Mouse (Mus musculus) cerebellum, postnatal 25 days (tissue): ENCODE results near the gene Nr6a1.

ENCODE experiments used
- DNase-seq, 2 experiments: peaks; one replicate each; pipeline ENCODE4 v3.0.0; 2021; ENCODE audit warnings: mixed read lengths in 2 of 2

Gene Nr6a1

GRCm38 (mm10) chr2:38936721-38937378, 9.4 kb upstream of the Nr6a1 start:
- DNase-seq = no peak

DNA sequence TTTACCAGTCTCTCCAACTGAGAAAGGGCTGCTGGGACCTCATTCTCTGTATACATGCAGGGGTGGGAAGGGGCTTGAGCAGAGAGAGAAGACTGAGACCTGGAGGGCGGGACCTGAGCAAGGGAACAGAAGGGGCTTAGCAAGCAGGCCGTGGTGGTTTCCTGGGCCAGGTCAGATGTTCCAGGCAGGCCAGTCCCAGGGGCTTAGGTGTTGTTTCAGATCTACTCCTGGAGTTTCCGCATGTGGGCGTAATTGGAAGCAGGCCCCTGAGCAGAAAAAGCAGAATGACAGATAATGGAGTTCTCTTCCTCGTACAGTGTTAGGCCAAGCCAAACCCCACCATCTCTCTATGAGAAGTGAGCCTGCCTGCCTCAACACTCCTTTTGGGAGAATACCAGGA, 7.4 kb upstream of the Nr6a1 start:
- no peak for DNase-seq

DNA sequence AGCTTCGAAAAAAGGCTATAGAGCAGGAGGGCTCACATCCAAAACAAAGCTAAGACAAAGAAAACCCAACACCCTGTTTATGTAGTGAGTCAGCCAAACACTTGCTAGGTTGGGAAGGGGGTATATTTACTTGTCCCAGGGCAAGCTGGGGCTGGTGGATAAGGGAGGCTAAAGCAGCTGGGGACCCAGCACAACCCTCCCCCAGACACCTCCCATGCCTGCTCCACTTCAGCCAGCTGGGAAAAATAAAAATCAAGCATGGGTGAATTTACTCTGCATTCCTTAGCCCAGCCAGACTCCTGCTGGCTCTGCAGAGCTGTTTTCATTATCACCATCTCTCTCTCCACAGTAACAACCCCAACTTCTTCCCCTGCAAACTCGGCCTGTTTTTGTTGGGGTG, 6.4 kb upstream of the Nr6a1 start:
- no peak for DNase-seq

GRCm38 (mm10) chr2:38931851-38932667, 4.6 kb upstream of the Nr6a1 start, which contains the start of gene Olfml2a:
TSS of gene Olfml2a (plus strand) at chr2:38931978.
- DNase-seq = peak; percentile 62 to 77

- no peak for DNase-seq
These were observed 2.8 kb upstream of the Nr6a1 start for GRCm38 (mm10) chr2:38930269-38930668.

GRCm38 (mm10) chr2:38926145-38926891, 1.2 kb downstream of the Nr6a1 start:
- peak; percentile 93 to 95 for DNase-seq

GRCm38 (mm10) chr2:38925171-38926080, 2.1 kb downstream of the Nr6a1 start:
- peak; percentile 52 to 58 for DNase-seq

- no peak for DNase-seq
These were observed 2.9 kb downstream of the Nr6a1 start for GRCm38 (mm10) chr2:38924571-38924970.

DNA sequence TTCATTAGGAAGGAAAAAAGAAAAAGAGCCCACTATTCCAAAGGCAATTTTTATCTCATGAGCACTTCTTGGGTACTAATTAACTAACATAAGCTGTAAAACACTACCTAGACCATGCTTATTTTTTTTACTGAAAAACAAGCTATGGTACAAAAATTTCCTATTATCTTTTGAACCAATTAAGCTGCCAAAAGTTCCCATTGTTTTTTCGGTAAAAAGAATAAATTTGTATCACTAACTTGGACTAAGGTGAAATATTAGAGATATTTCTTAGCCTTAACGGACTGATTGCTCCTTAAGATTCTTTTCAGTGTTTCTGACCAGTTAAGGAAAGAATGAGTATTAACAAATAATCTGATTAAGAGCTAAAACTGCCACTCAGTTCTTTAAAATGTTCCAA, 3.6 kb downstream of the Nr6a1 start:
- DNase-seq = no peak

GRCm38 (mm10) chr2:38923471-38923870, 4.0 kb downstream of the Nr6a1 start:
- no peak for DNase-seq

DNA sequence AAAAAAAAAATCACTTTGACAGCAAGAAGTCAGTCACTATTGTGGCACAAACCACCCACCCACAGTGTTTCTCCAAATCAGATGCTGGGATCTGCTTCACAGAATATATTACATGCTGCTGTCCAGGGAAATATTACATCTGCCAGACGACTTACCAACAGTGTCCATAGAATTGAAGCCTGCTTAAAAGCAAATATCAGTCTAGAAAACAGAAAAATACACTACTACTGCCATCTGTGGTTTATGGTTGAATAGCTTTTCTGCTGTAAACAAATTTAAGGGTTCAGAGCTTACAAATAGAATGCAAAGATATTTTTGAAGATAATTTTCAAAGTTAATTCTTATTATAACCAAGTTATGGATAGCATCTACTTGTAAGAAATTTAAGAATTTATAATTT, 6.1 kb downstream of the Nr6a1 start:
- no peak for DNase-seq

GRCm38 (mm10) chr2:38916947-38917691, 10.4 kb downstream of the Nr6a1 start:
- DNase-seq = no peak

GRCm38 (mm10) chr2:38914965-38915364, 12.5 kb downstream of the Nr6a1 start:
- no peak for DNase-seq

DNA sequence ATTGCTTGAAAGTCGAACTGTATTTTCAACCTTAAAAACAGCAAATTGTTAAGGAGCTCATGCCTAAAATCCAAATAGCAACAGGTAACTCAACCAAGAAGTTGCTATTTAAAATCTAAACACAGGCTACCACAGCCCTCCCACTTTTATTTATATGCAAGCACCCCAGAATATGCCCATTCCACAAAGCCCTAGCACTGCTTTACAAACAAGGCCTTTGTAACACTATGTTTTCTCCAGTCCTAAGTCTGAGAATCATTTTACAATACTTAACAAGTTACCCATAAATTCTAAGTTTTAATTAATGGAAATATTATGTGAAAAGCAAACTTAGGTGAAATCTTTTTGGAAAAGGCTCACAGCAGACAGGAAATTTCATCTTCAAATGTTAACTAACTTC, 13.0 kb downstream of the Nr6a1 start:
- DNase-seq = no peak

DNA sequence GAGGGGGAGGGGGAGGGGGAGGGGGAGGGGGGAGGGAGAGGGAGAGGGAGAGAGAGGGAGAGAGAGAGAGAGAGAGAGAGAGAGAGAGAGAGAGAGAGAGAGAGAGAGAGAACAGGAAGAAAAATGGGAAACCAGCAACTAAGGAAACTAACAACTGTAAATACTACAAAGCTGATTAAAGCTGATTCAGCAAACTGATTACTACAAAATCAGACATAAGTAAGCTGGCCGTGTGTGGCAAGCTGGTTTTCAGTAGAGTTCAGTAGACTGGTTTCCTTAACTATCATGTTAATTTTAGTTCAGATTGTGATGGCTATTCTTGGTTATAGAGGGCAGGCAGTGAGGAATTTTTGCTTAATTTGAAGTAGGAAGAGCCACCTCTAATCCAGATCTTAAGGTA, 18.9 kb downstream of the Nr6a1 start:
- DNase-seq = no peak

DNA sequence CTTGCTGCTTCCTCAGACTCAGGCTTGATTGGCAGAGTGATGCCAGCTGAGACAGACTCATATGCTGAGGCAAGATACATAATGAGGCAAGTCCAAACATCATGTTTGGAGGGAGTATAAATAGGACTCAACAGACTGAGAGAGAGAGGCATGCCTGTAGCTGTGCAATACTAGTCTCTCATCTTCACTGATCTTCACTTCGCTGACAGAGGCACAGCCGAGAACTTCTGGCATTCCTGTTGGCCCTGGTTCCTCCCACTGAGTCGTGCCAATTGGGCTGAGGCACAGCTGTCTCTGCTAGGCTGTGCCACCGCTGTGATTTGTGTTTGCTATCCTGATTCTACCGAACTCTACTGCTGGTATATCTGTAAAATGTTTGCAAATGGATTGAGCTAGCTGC, 21.4 kb downstream of the Nr6a1 start:
- no peak for DNase-seq

- no peak for DNase-seq
These were observed 23.2 kb downstream of the Nr6a1 start for GRCm38 (mm10) chr2:38904290-38904689.

DNA sequence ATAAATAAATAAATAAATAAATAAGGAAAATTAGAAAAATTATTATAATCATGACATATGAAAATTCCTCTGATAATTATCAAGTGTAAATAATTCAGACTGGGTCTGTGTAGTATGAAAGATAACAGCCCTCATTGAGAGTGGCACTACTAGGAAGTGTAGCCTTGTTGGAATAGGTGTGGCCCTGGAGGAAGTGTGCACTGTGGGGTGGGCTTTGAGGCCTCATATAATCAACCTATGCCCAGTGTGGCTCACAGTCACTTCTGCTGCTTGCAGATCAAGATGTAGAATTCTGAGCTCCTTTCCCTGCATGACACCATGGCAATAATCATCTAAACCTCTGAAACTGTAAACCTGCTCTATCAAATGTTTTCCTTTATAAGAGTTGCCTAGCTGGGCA, 24.6 kb downstream of the Nr6a1 start:
- no peak for DNase-seq

DNA sequence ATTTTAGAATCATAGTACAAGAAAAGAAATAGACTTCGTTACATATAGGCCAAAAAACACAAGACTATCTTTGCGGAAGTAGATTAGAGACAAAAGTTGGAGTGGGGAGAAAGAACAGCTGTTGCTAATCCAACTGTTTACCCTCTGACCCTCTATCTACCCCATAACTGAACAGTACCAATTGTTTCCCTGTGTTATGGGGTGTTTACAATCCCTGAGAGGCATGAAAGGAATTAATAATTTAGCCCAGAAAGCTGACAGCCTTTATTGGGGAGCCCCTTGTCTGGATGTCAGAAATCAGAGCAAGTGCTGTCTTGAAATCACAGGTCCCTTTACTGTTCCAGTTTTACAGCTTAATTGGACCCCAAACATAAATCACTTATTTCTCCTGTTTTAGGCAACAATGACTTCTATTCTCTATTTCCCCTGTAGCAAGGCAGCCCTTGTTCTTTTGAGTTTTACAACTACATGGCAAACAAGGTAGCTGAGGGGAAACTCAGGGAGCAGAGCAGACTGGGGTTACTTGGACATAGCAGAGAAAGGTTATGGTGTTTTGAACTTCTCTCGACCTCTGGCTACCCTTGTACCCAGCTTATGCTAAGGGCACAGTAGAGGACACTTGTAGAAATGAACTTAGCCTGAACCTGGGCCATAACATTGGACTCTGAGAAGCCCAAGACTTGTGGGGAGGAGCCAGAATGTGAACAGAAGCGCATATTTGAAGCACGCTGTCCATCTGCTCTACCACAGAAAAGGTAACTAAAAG, 46.4 kb downstream of the Nr6a1 start:
- no peak for DNase-seq

DNA sequence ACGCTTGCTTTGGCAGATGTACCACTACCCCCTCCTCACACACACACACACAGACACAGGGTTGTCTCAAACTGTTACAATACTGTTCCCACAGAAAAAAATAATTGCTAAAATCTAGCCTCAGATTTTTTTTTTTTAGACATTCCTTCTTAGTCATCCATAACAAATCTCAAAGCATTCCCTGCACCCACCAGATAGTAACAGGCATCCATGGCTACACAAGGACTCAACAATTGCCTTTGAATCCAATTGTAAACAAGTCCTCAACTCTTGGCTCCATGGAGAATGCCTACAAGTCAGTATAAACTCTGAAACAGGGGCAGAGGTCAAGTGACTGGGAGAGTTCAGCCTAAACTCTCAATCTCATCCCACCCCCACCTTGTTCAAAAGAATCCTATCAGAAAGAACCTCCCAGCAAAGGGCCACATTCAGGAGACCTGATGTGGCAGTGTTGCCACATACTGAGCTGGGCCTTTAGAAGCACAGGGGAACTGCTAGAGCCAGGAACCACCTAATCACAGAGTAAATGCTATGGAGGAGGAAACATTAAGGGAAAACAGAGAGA, 52.9 kb downstream of the Nr6a1 start:
- DNase-seq = no peak

DNA sequence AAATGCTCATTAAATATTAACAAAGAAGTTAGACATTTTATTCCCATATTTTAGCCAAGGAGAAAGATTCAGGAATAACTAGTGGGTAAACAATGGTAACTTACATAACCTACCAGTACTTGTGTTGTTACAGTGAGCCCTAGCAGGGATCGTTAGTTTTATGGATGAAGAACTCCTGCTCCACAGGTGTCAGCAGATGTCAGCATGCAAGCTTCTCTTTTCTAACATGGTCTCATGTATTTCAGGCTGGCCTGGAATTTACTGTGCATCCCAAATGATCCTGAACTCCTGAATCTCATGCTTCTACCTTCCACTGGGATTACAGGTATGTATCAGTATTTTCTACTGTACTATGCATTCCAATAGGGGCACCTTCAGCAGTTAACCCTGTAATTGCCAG, 54.8 kb downstream of the Nr6a1 start:
- peak in 1 of 2 experiments; percentile 26 for DNase-seq
